ENCODE assay signal across 11 mouse cellular contexts in genomic region chr8:105263244-105263912, GRCm38 (mm10). TPM values are rescaled to one million over a fixed set of nuclear protein-coding genes. Genes with fewer than 3 reads are reported as not detected.
DNase-seq lines count a peak whose midpoint lies in the region; ATAC-seq and TF ChIP-seq lines count a peak whose summit lies in the region.
"Had no signal": no experiment of that assay in that cellular context is flagged by ENCODE, and none has a peak within 500 bp of the region (broad histone marks: within the 10 kb centered on the region; RNA-seq: fewer than 3 reads in every experiment).

No protein-coding gene starts in this region.

- TF ChIP-seq POLR2A in thymus, adult 2 months (IDR thresholded peaks at IDR 0.05; ENCODE audit: control insufficient read depth, extremely low read depth, insufficient read depth, low read length, poor library complexity): no peak

- no peak overlapping the region for H3K9ac ChIP-seq in heart, embryonic 14.5 days (ENCODE audit: low read length)
- H3K9ac ChIP-seq in intestine, embryonic 16.5 days (ENCODE audit: low read depth, low read length): 0 out of 2 replicates have a peak overlapping the region, but pooled peaks have one; percentile 74
- no peak overlapping the region for H3K9ac ChIP-seq in stomach, embryonic 16.5 days (ENCODE audit: low read length)

- peak overlapping the region; percentile 95 for H3K4me2 ChIP-seq in heart, embryonic 14.5 days (ENCODE audit: low read length)
- H3K4me2 ChIP-seq in intestine, embryonic 16.5 days (ENCODE audit: low read depth, low read length): peak overlapping the region; percentile 92; the same call in 1 of the 2 replicates
- peak overlapping the region; percentile 94 for H3K4me2 ChIP-seq in stomach, embryonic 16.5 days (ENCODE audit: low read depth, low read length)

- DNase-seq in heart, postnatal 4 days: no peak
- DNase-seq in thymus, adult 2 months: no peak
- no peak for DNase-seq in thymus, postnatal 36 days
- no peak for DNase-seq in urinary bladder, postnatal 25 days (ENCODE audit: low spot score)
- no peak for DNase-seq in right cerebral cortex, postnatal 36 days (ENCODE audit: low spot score in 2 of 2)
- DNase-seq: kidney, adult 9 months had no signal

- ATAC-seq in heart, embryonic 14.5 days (ENCODE audit: insufficient number of reproducible peaks, insufficient read depth, low FRiP score, low read depth): no peak
- no peak for ATAC-seq in intestine, embryonic 16.5 days
- no peak for ATAC-seq in stomach, embryonic 16.5 days (ENCODE audit: insufficient read depth, low FRiP score)

- peaks cover 38% of the 10 kb centered on the region for H3K27me3 ChIP-seq in heart, embryonic 14.5 days (ENCODE audit: control insufficient read depth, insufficient read depth, low read length)
- H3K27me3 ChIP-seq in thymus, adult 2 months (ENCODE audit: control insufficient read depth, insufficient read depth, low read length): no peaks in the 10 kb centered on the region
- H3K27me3 ChIP-seq in intestine, embryonic 16.5 days (replicated peaks; ENCODE audit: control insufficient read depth, insufficient read depth, low read length): peaks cover 33% of the 10 kb centered on the region
- peaks cover 30% of the 10 kb centered on the region for H3K27me3 ChIP-seq in stomach, embryonic 16.5 days (ENCODE audit: control insufficient read depth, insufficient read depth, low read length)

- H3K4me1 ChIP-seq in heart, embryonic 14.5 days (ENCODE audit: control insufficient read depth in 2 of 2, insufficient read depth in 2 of 2, low read length in 2 of 2): peaks cover 4 to 31% of the 10 kb centered on the region in 2 experiments; a peak in 3 of 4 replicates
- peaks cover 32% of the 10 kb centered on the region for H3K4me1 ChIP-seq in thymus, adult 2 months (replicated peaks; ENCODE audit: control insufficient read depth, insufficient read depth, low read length)
- H3K4me1 ChIP-seq in intestine, embryonic 16.5 days (ENCODE audit: control insufficient read depth, insufficient read depth, low read length): peaks cover 30% of the 10 kb centered on the region
- peaks cover 25% of the 10 kb centered on the region for H3K4me1 ChIP-seq in stomach, embryonic 16.5 days (ENCODE audit: control insufficient read depth, insufficient read depth, low read length)

- no peak overlapping the region for H3K27ac ChIP-seq in heart, embryonic 14.5 days (replicated peaks in 1 of 2; ENCODE audit: control insufficient read depth in 1 of 2, insufficient read depth in 1 of 2, low read depth in 2 of 2, low read length in 2 of 2)
- H3K27ac ChIP-seq in thymus, adult 2 months (ENCODE audit: control insufficient read depth, insufficient read depth, low read length): no peak overlapping the region
- no peak overlapping the region for H3K27ac ChIP-seq in intestine, embryonic 16.5 days (ENCODE audit: low read length)
- no peak overlapping the region for H3K27ac ChIP-seq in stomach, embryonic 16.5 days (ENCODE audit: low read length)

- no peak for TF ChIP-seq CTCF in thymus, adult 2 months (IDR thresholded peaks at IDR 0.05; ENCODE audit: borderline replicate concordance, control insufficient read depth, extremely low read depth, insufficient read depth, low read length, poor library complexity)

- 0 out of 2 replicates have a peak, but pooled peaks cover 3% of the 10 kb centered on the region for H3K9me3 ChIP-seq in heart, embryonic 14.5 days (ENCODE audit: control insufficient read depth, low read length)
- no peaks in the 10 kb centered on the region for H3K9me3 ChIP-seq in intestine, embryonic 16.5 days (ENCODE audit: control insufficient read depth, low read length)
- H3K9me3 ChIP-seq in stomach, embryonic 16.5 days (replicated peaks; ENCODE audit: control insufficient read depth, low read length): no peaks in the 10 kb centered on the region

- peak overlapping the region in 1 of 2 experiments; percentile 59; a peak in 1 of 4 replicates for H3K4me3 ChIP-seq in heart, embryonic 14.5 days (ENCODE audit: control insufficient read depth in 1 of 2, insufficient read depth in 1 of 2, low read depth in 1 of 2, low read length in 2 of 2)
- peak overlapping the region; percentile 80; the same call in 1 of the 2 replicates for H3K4me3 ChIP-seq in thymus, adult 2 months (ENCODE audit: control insufficient read depth, insufficient read depth, low read length)
- H3K4me3 ChIP-seq in intestine, embryonic 16.5 days (ENCODE audit: low read length): peak overlapping the region; percentile 71
- peak overlapping the region; percentile 67 for H3K4me3 ChIP-seq in stomach, embryonic 16.5 days (replicated peaks; ENCODE audit: low read length)

- no peaks in the 10 kb centered on the region for H3K36me3 ChIP-seq in heart, embryonic 14.5 days (ENCODE audit: control insufficient read depth, insufficient read depth, low read length)
- no peaks in the 10 kb centered on the region for H3K36me3 ChIP-seq in thymus, adult 2 months (ENCODE audit: control insufficient read depth, insufficient read depth, low read length)
- no peaks in the 10 kb centered on the region; the same call in 1 of the 2 replicates for H3K36me3 ChIP-seq in intestine, embryonic 16.5 days (ENCODE audit: control insufficient read depth, insufficient read depth, low read length)
- H3K36me3 ChIP-seq in stomach, embryonic 16.5 days (ENCODE audit: control insufficient read depth, insufficient read depth, low read length): no peaks in the 10 kb centered on the region

- 40% methylated on average over 16 of the region's 16 CpGs for WGBS in heart, embryonic 14.5 days
- 62% methylated on average over 16 of the region's 16 CpGs for WGBS in thymus, adult 2 months
- 39% methylated on average over 16 of the region's 16 CpGs for WGBS in intestine, embryonic 16.5 days
- WGBS in stomach, embryonic 16.5 days: 45% methylated on average over 16 of the region's 16 CpGs

RNA-seq across cellular contexts. Expression of gene Tradd, which starts 1.0 kb away (rescaled TPM):
- 15.2 and 18.0 TPM in 2 replicates for polyA plus RNA-seq in heart, embryonic 14.5 days (2014; fragmentation: Nextera tagmentation; extraction: Ambion mirVana)
- total RNA-seq in heart, postnatal 4 days (2021): 10 to 100 TPM in 1 of 2 experiments, 1 to 10 TPM in 1; 9.4 to 10.1 TPM
- 40.1 and 40.4 TPM in 2 replicates for polyA plus RNA-seq in thymus, adult 2 months (2012; rRNA removed)
- 44.9 and 46.0 TPM in 2 replicates for polyA plus RNA-seq in intestine, embryonic 16.5 days (2015; fragmentation: Nextera tagmentation; extraction: Ambion mirVana)
- polyA plus RNA-seq in stomach, embryonic 16.5 days (2015; fragmentation: Nextera tagmentation; extraction: Ambion mirVana): 32.9 and 36.1 TPM in 2 replicates

RNA-seq across cellular contexts. Expression of gene Fbxl8, which starts 1.1 kb away (rescaled TPM):
- polyA plus RNA-seq in heart, embryonic 14.5 days (2014; fragmentation: Nextera tagmentation; extraction: Ambion mirVana): 2.9 and 4.0 TPM in 2 replicates
- 1 to 10 TPM; 3.7 TPM for total RNA-seq in heart, postnatal 4 days (2021)
- 27.8 and 30.4 TPM in 2 replicates for polyA plus RNA-seq in thymus, adult 2 months (2012; rRNA removed)
- polyA plus RNA-seq in intestine, embryonic 16.5 days (2015; fragmentation: Nextera tagmentation; extraction: Ambion mirVana): 6.0 and 6.8 TPM in 2 replicates
- 3.4 and 4.7 TPM in 2 replicates for polyA plus RNA-seq in stomach, embryonic 16.5 days (2015; fragmentation: Nextera tagmentation; extraction: Ambion mirVana)
- total RNA-seq: monocyte, adult 5-6 weeks had no signal

RNA-seq across cellular contexts. Expression of gene Hsf4, which starts 6.2 kb away (rescaled TPM):
- 0.27 TPM in 1 of 2 replicates, not detected in the other for polyA plus RNA-seq in heart, embryonic 14.5 days (2014; fragmentation: Nextera tagmentation; extraction: Ambion mirVana)
- 1 to 10 TPM in 1 of 2 experiments, under 1 TPM in 1; 0.81 to 1.5 TPM for total RNA-seq in heart, postnatal 4 days (2021)
- 2.9 and 3.3 TPM in 2 replicates for polyA plus RNA-seq in thymus, adult 2 months (2012; rRNA removed)
- polyA plus RNA-seq in intestine, embryonic 16.5 days (2015; fragmentation: Nextera tagmentation; extraction: Ambion mirVana): 0.17 and 0.18 TPM in 2 replicates
- polyA plus RNA-seq in stomach, embryonic 16.5 days (2015; fragmentation: Nextera tagmentation; extraction: Ambion mirVana): not detected in 2 replicates
- total RNA-seq: common myeloid progenitor, adult 5-6 weeks; monocyte, adult 5-6 weeks had no signal

RNA-seq across cellular contexts. Expression of gene B3gnt9, which starts 8.4 kb away (rescaled TPM):
- 11.5 and 15.0 TPM in 2 replicates for polyA plus RNA-seq in heart, embryonic 14.5 days (2014; fragmentation: Nextera tagmentation; extraction: Ambion mirVana)
- 1 to 10 TPM; 9.0 TPM for total RNA-seq in heart, postnatal 4 days (2021)
- 11.6 and 13.1 TPM in 2 replicates for polyA plus RNA-seq in thymus, adult 2 months (2012; rRNA removed)
- polyA plus RNA-seq in intestine, embryonic 16.5 days (2015; fragmentation: Nextera tagmentation; extraction: Ambion mirVana): 16.2 and 17.5 TPM in 2 replicates
- polyA plus RNA-seq in stomach, embryonic 16.5 days (2015; fragmentation: Nextera tagmentation; extraction: Ambion mirVana): 21.4 and 21.6 TPM in 2 replicates
- total RNA-seq: monocyte, adult 5-6 weeks had no signal

RNA-seq across cellular contexts. Expression of gene Nol3, which starts 12.6 kb away (rescaled TPM):
- polyA plus RNA-seq in heart, embryonic 14.5 days (2014; fragmentation: Nextera tagmentation; extraction: Ambion mirVana): 2.9 and 3.4 TPM in 2 replicates
- total RNA-seq in heart, postnatal 4 days (2021): 10 to 100 TPM in 1 of 2 experiments, 1 to 10 TPM in 1; 9.9 to 11.0 TPM
- 3.5 and 4.0 TPM in 2 replicates for polyA plus RNA-seq in thymus, adult 2 months (2012; rRNA removed)
- 1.3 and 1.4 TPM in 2 replicates for polyA plus RNA-seq in intestine, embryonic 16.5 days (2015; fragmentation: Nextera tagmentation; extraction: Ambion mirVana)
- 1.3 and 2.3 TPM in 2 replicates for polyA plus RNA-seq in stomach, embryonic 16.5 days (2015; fragmentation: Nextera tagmentation; extraction: Ambion mirVana)
- total RNA-seq: monocyte, adult 5-6 weeks had no signal
